Mouse (Mus musculus): Measurements from ENCODE around the gene Nrp2. TPM values are rescaled to one million over a fixed set of nuclear protein-coding genes. Genes with fewer than 3 reads are reported as not detected.

Nrp2 gene
- polyA plus RNA-seq, 1 experiment, result 2.0 TPM

DNA sequence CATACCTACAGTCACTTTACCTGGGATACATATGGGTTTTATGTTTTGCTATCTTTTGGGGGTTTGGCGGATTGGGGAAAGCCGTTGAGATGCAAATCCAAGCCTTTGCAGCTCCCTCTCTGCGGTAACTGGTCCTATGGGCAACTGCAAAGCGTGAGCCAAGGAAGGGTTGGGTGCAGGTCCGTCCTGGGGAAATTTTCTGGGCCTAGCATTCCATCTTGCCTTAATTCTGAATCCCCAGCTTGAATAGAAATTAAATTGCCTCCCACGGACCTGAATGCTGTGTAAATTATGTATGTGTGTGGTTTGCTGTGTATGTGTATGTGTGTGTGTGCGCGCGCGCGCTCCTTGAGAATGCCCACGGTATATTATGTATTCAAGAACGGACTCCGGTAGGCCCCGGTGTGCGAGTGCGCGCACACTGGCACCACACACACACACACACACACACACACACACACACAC, 2.5 kb downstream of the Nrp2 start:
- Histone ChIP-seq H3K4me3 (ENCODE audit: control insufficient read depth, low read depth, low read length) (peak overlapping the region; percentile 8), H3K27ac (ENCODE audit: control insufficient read depth, insufficient read depth, low read depth, low read length) (no peak overlapping the region), H3K4me1 (ENCODE audit: control insufficient read depth, insufficient read depth, low read length) (no peaks in the 10 kb centered on the region; the same call in 1 of the 2 replicates), H3K36me3 (ENCODE audit: control insufficient read depth, insufficient read depth, low read length) (no peaks in the 10 kb centered on the region), H3K27me3 (ENCODE audit: control insufficient read depth, insufficient read depth, low read length) (peaks cover 2% of the 10 kb centered on the region; the same call in 1 of the 2 replicates)
- no peak for TF ChIP-seq CTCF (IDR thresholded peaks at IDR 0.05; ENCODE audit: control insufficient read depth, insufficient read depth, insufficient replicate concordance, low read depth, low read length)
- TF ChIP-seq POLR2A (IDR thresholded peaks at IDR 0.05; ENCODE audit: control insufficient read depth, low read depth, low read length), result no peak

DNA sequence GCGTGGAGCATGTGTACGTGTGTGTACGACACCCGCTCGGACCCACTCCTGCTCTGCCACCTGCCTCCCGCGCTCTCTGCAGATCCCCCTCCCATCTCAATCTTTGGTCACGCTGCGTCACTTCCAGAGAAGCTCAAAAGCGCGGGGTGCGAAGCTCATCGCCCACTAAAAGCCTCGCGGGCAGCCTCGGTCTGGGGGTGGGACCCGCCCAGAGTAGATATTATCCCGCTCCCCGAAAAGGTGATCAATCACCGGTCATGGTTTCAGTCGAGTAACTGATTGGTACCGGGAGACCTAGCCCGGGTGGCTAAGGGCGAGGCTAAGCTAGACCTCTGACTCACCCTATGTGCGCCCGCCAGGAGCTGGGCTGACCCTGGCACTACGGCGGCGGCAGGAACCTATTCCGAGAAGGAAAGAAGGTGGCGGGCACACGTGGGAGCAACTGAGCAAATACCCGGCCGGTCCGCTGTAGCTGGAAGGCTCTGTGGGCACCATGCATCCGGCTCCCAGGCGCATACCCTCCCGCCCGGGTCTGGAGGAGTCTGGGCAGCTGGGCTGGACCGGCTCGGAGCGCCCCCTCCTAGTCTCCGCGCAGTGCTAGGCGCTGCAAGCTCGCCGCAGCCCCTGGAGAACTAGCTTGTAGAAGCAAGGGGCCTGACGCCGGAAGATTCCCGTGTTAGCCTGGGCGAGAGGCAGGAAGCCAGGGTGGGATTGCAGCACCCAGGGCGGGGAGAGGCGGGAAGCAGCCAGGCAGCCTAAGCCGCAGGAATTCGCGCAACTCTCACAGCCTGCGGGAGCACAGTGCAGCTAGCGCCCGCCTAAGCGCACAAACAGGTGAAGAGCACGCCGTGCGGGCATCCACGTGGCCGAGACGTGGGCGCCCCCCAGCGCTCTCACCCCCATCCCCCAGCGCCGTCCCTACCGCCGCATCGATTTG, 3.3 kb downstream of the Nrp2 start:
- TF ChIP-seq POLR2A (IDR thresholded peaks at IDR 0.05; ENCODE audit: control insufficient read depth, low read depth, low read length) (no peak), CTCF (IDR thresholded peaks at IDR 0.05; ENCODE audit: control insufficient read depth, insufficient read depth, insufficient replicate concordance, low read depth, low read length) (no peak)
- Histone ChIP-seq H3K4me1 (ENCODE audit: control insufficient read depth, insufficient read depth, low read length) (no peaks in the 10 kb centered on the region; the same call in 1 of the 2 replicates), H3K4me3 (ENCODE audit: control insufficient read depth, low read depth, low read length) (peak overlapping the region; percentile 52), H3K27me3 (ENCODE audit: control insufficient read depth, insufficient read depth, low read length) (peaks cover 2% of the 10 kb centered on the region; the same call in 1 of the 2 replicates), H3K27ac (ENCODE audit: control insufficient read depth, insufficient read depth, low read depth, low read length) (no peak overlapping the region), H3K36me3 (ENCODE audit: control insufficient read depth, insufficient read depth, low read length) (no peaks in the 10 kb centered on the region)

DNA sequence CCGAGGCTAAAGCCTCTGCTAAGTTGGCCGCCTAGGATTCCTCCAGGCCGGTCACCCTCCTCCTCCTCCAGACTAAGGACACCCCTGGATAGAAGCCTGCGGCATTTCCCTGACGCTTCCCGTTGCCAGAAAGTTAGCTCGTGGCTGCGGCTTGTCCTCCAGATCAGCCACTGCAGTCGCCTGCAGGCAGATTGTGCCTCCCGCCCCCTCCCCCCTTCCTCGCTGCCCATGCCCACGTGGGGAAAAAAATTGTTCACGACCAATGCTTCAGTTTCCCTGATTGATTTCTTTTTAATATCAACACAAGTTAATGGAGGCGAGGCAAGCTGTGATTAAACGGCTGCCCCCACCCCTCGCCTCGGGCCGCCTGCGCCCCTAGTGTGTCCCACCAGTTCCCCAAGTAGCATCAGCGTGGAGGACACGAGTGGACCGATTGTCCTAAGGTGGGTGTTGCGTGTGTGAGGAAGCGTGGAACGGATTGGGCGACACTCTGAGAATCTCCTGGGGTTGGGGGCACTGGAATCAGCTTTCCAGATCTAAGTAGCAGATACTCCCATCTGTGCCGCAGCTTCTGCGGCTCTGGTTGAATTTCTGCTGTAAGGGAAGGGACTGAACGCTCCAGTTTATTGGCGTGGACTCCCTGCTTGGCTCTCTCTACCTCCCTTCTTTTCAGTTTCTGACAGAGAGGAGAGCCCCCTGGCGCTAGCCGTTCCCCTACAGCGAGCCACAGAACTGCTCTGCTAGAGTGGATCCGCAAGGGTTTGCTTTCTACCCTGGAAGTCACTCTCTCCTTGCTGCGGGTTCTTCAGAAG, 4.2 kb downstream of the Nrp2 start:
- peak overlapping the region; percentile 52 for H3K4me3 ChIP-seq (ENCODE audit: control insufficient read depth, low read depth, low read length)
- no peak overlapping the region for H3K27ac ChIP-seq (ENCODE audit: control insufficient read depth, insufficient read depth, low read depth, low read length)
- H3K27me3 ChIP-seq (ENCODE audit: control insufficient read depth, insufficient read depth, low read length), result peaks cover 2% of the 10 kb centered on the region; the same call in 1 of the 2 replicates
- TF ChIP-seq POLR2A (IDR thresholded peaks at IDR 0.05; ENCODE audit: control insufficient read depth, low read depth, low read length) (no peak), CTCF (IDR thresholded peaks at IDR 0.05; ENCODE audit: control insufficient read depth, insufficient read depth, insufficient replicate concordance, low read depth, low read length) (no peak)
- H3K36me3 ChIP-seq (ENCODE audit: control insufficient read depth, insufficient read depth, low read length), result no peaks in the 10 kb centered on the region
- no peaks in the 10 kb centered on the region; the same call in 1 of the 2 replicates for H3K4me1 ChIP-seq (ENCODE audit: control insufficient read depth, insufficient read depth, low read length)

GRCm38 (mm10) chr1:62707913-62708860, 5.1 kb downstream of the Nrp2 start:
- Histone ChIP-seq H3K27ac (ENCODE audit: control insufficient read depth, insufficient read depth, low read depth, low read length) (no peak overlapping the region), H3K27me3 (ENCODE audit: control insufficient read depth, insufficient read depth, low read length) (peaks cover 2% of the 10 kb centered on the region; the same call in 1 of the 2 replicates), H3K36me3 (ENCODE audit: control insufficient read depth, insufficient read depth, low read length) (no peaks in the 10 kb centered on the region), H3K4me1 (ENCODE audit: control insufficient read depth, insufficient read depth, low read length) (no peaks in the 10 kb centered on the region), H3K4me3 (ENCODE audit: control insufficient read depth, low read depth, low read length) (no peak overlapping the region)
- no peak for TF ChIP-seq CTCF (IDR thresholded peaks at IDR 0.05; ENCODE audit: control insufficient read depth, insufficient read depth, insufficient replicate concordance, low read depth, low read length)
- TF ChIP-seq POLR2A (IDR thresholded peaks at IDR 0.05; ENCODE audit: control insufficient read depth, low read depth, low read length), result no peak

GRCm38 (mm10) chr1:62709770-62710335, 6.8 kb downstream of the Nrp2 start:
- Histone ChIP-seq H3K4me1 (ENCODE audit: control insufficient read depth, insufficient read depth, low read length) (no peaks in the 10 kb centered on the region), H3K27me3 (ENCODE audit: control insufficient read depth, insufficient read depth, low read length) (0 out of 2 replicates have a peak, but pooled peaks cover 2% of the 10 kb centered on the region), H3K36me3 (ENCODE audit: control insufficient read depth, insufficient read depth, low read length) (no peaks in the 10 kb centered on the region), H3K4me3 (ENCODE audit: control insufficient read depth, low read depth, low read length) (no peak overlapping the region), H3K27ac (ENCODE audit: control insufficient read depth, insufficient read depth, low read depth, low read length) (no peak overlapping the region)
- TF ChIP-seq CTCF (IDR thresholded peaks at IDR 0.05; ENCODE audit: control insufficient read depth, insufficient read depth, insufficient replicate concordance, low read depth, low read length) (no peak), POLR2A (IDR thresholded peaks at IDR 0.05; ENCODE audit: control insufficient read depth, low read depth, low read length) (no peak)

DNA sequence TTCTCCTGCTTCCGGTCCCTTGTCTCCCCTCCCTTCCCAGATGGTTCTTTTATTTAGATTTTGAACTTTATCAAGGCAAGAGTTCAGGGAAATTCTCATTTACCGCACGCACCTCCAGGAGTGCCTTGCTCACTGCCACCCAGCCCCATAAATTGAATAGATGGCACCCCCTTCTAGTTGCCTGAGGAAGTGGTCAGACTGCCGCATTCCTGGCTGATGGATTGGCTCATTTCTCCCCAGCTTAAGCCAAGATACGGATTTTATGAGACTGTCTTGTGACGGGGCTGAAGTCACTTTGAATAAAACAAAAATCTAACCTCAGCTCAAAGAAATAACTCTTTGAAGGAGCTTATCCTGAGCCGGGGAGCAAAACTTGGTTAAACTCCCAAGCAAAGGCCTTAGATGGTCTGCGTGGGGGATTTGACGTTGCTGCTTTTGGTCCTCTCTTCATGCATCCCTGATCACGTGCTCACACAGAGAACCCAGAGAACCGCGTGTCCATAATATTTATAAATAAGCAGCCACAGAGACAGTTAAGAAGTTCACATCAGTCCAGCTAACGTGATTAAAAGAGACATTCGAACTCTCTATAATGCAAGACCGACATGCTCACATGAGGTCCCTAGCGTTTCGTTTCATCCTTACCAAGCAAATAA, 10.1 kb downstream of the Nrp2 start:
- no peak overlapping the region for H3K4me3 ChIP-seq (ENCODE audit: control insufficient read depth, low read depth, low read length)
- H3K27ac ChIP-seq (ENCODE audit: control insufficient read depth, insufficient read depth, low read depth, low read length), result no peak overlapping the region
- TF ChIP-seq POLR2A (IDR thresholded peaks at IDR 0.05; ENCODE audit: control insufficient read depth, low read depth, low read length) (no peak), CTCF (IDR thresholded peaks at IDR 0.05; ENCODE audit: control insufficient read depth, insufficient read depth, insufficient replicate concordance, low read depth, low read length) (no peak)
- H3K4me1 ChIP-seq (ENCODE audit: control insufficient read depth, insufficient read depth, low read length), result no peaks in the 10 kb centered on the region
- no peaks in the 10 kb centered on the region for H3K27me3 ChIP-seq (ENCODE audit: control insufficient read depth, insufficient read depth, low read length)
- H3K36me3 ChIP-seq (ENCODE audit: control insufficient read depth, insufficient read depth, low read length), result no peaks in the 10 kb centered on the region
